Mouse (Mus musculus) embryonic facial prominence, embryonic 13.5 days (tissue): ENCODE data around the gene Tmem72. TPM values are rescaled to one million over a fixed set of nuclear protein-coding genes. Genes with fewer than 3 reads are reported as not detected.

Experiments used
- ATAC-seq: fragments of 200-750 bp; cut with Nextera tagmentation; 2 replicates; pipeline ENCODE4 v1.8.0; 2017; ENCODE audit warnings: low read depth; ENCODE audit not compliant: insufficient number of reproducible peaks, insufficient read depth, low FRiP score, low TSS enrichment
- H3K27ac ChIP-seq: fragments of 300-500 bp; sonication (generic); 2 replicates; pipeline ENCODE4 v1.5.1; 2015; ENCODE audit warnings: moderate library complexity, mild to moderate bottlenecking, inconsistent platforms
- H3K27me3 ChIP-seq: fragments of 300-500 bp; sonication (generic); 2 replicates; pipeline ENCODE4 v1.6.1; 2015; ENCODE audit warnings: mild to moderate bottlenecking, inconsistent platforms
- H3K36me3 ChIP-seq: fragments of 300-500 bp; sonication (generic); 2 replicates; pipeline ENCODE4 v1.6.1; 2015; ENCODE audit warnings: mild to moderate bottlenecking, inconsistent platforms
- H3K4me1 ChIP-seq: fragments of 300-500 bp; sonication (generic); 2 replicates; pipeline ENCODE4 v1.6.1; 2015; ENCODE audit warnings: inconsistent platforms
- H3K4me2 ChIP-seq: fragments of 300-500 bp; sonication (generic); 2 replicates; pipeline ENCODE4 v1.6.1; 2015; ENCODE audit warnings: moderate library complexity, mild to moderate bottlenecking, inconsistent platforms
- H3K4me3 ChIP-seq: fragments of 300-500 bp; sonication (generic); 2 replicates; pipeline ENCODE4 v1.5.1; 2015; ENCODE audit warnings: mild to moderate bottlenecking, inconsistent platforms
- H3K9ac ChIP-seq: fragments of 300-500 bp; sonication (generic); 2 replicates; pipeline ENCODE4 v1.6.1; 2015; ENCODE audit warnings: mild to moderate bottlenecking, inconsistent platforms
- H3K9me3 ChIP-seq: fragments of 300-500 bp; sonication (generic); 2 replicates; pipeline ENCODE4 v1.6.1; 2016; ENCODE audit warnings: inconsistent platforms
- WGBS: fragments of 180-500 bp; shearing (Covaris S2); methylation state at CpG from one replicate; pipeline ENCODE4 v1.1.7; 2015; ENCODE audit warnings: mixed read lengths; 5-methylcytosine and 5-hydroxymethylcytosine counted together
- polyA plus RNA-seq: library from polyadenylated mRNA; unstranded; fragments of >200 nt; fragmentation: Nextera tagmentation; extraction: Ambion mirVana; gene quantifications from 2 replicates; pipeline ENCODE4 v1.2.1, GENCODE M21; 2015

Gene Tmem72
- polyA plus RNA-seq, 1 experiment from 2014 or later, result 0.04 TPM

- H3K4me1 ChIP-seq, result 0 out of 2 replicates have a peak, but pooled peaks cover under 1% of the 10 kb centered on the region
- 0 out of 2 replicates have a peak, but pooled peaks cover 6% of the 10 kb centered on the region for H3K27me3 ChIP-seq
- no peaks in the 10 kb centered on the region for H3K9me3 ChIP-seq
- no peaks in the 10 kb centered on the region for H3K36me3 ChIP-seq
- H3K4me2 ChIP-seq, result no peak overlapping the region
- H3K4me3 ChIP-seq, result no peak overlapping the region
- no peak overlapping the region for H3K9ac ChIP-seq
- 65% methylated on average over 5 of the region's 5 CpGs for WGBS
- no peak for ATAC-seq
- no peak overlapping the region for H3K27ac ChIP-seq
Measured at GRCm38 (mm10) chr6:116679563-116680288, 37.0 kb downstream of the Tmem72 start.

GRCm38 (mm10) chr6:116677321-116677720, 39.4 kb downstream of the Tmem72 start:
- Histone ChIP-seq H3K4me3 (no peak overlapping the region), H3K9me3 (no peaks in the 10 kb centered on the region), H3K27ac (no peak overlapping the region), H3K4me1 (peaks cover 17% of the 10 kb centered on the region), H3K36me3 (no peaks in the 10 kb centered on the region), H3K9ac (no peak overlapping the region), H3K27me3 (0 out of 2 replicates have a peak, but pooled peaks cover 7% of the 10 kb centered on the region), H3K4me2 (no peak overlapping the region)
- WGBS, result 30% methylated on average over 6 of the region's 6 CpGs
- ATAC-seq, result no peak

- no peak for ATAC-seq
- H3K4me3 ChIP-seq, result no peak overlapping the region
- no peak overlapping the region for H3K27ac ChIP-seq
- H3K4me1 ChIP-seq, result peaks cover 18% of the 10 kb centered on the region
- H3K27me3 ChIP-seq, result peaks cover 14% of the 10 kb centered on the region
- no peaks in the 10 kb centered on the region for H3K9me3 ChIP-seq
- H3K9ac ChIP-seq, result no peak overlapping the region
- no peaks in the 10 kb centered on the region for H3K36me3 ChIP-seq
- 69% methylated on average over 10 of the region's 10 CpGs for WGBS
- H3K4me2 ChIP-seq, result no peak overlapping the region
Measured at GRCm38 (mm10) chr6:116676355-116676913, 40.3 kb downstream of the Tmem72 start.

GRCm38 (mm10) chr6:116674283-116674886, 42.3 kb downstream of the Tmem72 start:
- H3K4me2 ChIP-seq, result peak overlapping the region; percentile 97
- no peak overlapping the region for H3K27ac ChIP-seq
- no peak for ATAC-seq
- peaks cover 31% of the 10 kb centered on the region for H3K27me3 ChIP-seq
- H3K9ac ChIP-seq, result peak overlapping the region; percentile 69; the same call in 1 of the 2 replicates
- peak overlapping the region; percentile 55 for H3K4me3 ChIP-seq
- H3K36me3 ChIP-seq, result no peaks in the 10 kb centered on the region
- peaks cover 29% of the 10 kb centered on the region for H3K4me1 ChIP-seq
- 17% methylated on average over 16 of the region's 16 CpGs for WGBS
- no peaks in the 10 kb centered on the region for H3K9me3 ChIP-seq

DNA sequence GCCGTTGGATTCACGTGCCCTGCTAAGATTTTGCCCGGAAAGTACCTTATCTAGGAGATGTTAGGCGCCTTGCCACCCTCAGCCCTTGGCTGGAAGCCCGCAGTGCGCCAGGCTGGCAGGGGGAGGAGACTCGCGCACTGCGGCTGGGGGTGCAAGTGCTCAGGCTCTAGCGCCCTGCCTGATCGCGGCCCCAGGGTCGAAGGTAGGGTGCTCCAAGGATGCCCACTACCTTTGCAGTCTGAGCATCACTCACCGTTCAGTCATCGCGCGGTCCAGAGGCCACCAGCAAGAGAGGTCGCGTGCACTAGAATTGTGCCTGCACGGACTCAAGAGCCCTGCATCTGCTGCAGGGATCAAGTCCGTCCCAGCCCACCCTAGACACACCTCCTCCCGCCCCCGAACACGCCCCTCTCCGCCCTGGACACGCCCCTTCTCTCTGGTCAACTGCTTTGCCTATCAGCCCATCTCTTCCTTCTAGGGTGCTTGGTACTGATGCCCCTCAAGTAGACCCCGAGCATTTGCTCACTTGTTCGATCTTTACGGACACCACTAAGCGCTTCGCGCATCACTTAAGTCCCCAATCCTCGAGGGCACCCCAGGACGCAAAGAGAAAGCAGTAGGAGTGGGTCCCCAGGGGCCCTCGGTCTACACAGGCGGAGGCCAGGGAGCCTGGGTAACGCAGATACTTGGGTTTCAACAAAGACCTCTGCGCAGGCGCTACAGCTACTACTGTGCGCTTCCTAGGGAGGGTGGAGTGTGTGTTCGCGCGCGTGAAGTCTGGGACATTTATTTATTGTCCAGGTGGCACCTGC, 43.0 kb downstream of the Tmem72 start, which contains the start of gene Rassf4:
Gene Rassf4, minus strand, starts transcription at position 482 of the 812 bp plus-strand sequence.
- peak within 1 kb of the TSS; percentile 97 for H3K4me2 ChIP-seq
- no peaks in the 10 kb centered on the region for H3K9me3 ChIP-seq
- peaks cover 29% of the 10 kb centered on the region for H3K4me1 ChIP-seq
- no peak within 1 kb of the TSS for H3K27ac ChIP-seq
- ATAC-seq, result peak; percentile 85
- peak within 1 kb of the TSS; percentile 55 for H3K4me3 ChIP-seq
- peak within 1 kb of the TSS; percentile 69 for H3K9ac ChIP-seq
- H3K36me3 ChIP-seq, result no peaks in the 10 kb centered on the region
- peaks cover 31% of the 10 kb centered on the region for H3K27me3 ChIP-seq
- under 1% methylated on average over 44 of the region's 44 CpGs for WGBS

GRCm38 (mm10) chr6:116672349-116672748, 44.4 kb downstream of the Tmem72 start:
- no peak overlapping the region for H3K4me3 ChIP-seq
- peaks cover 31% of the 10 kb centered on the region for H3K27me3 ChIP-seq
- ATAC-seq, result no peak
- no peaks in the 10 kb centered on the region for H3K36me3 ChIP-seq
- peaks cover 29% of the 10 kb centered on the region for H3K4me1 ChIP-seq
- H3K9ac ChIP-seq, result no peak overlapping the region
- no peaks in the 10 kb centered on the region for H3K9me3 ChIP-seq
- H3K4me2 ChIP-seq, result peak overlapping the region; percentile 97
- H3K27ac ChIP-seq, result no peak overlapping the region
- 73% methylated on average over 5 of the region's 5 CpGs for WGBS

DNA sequence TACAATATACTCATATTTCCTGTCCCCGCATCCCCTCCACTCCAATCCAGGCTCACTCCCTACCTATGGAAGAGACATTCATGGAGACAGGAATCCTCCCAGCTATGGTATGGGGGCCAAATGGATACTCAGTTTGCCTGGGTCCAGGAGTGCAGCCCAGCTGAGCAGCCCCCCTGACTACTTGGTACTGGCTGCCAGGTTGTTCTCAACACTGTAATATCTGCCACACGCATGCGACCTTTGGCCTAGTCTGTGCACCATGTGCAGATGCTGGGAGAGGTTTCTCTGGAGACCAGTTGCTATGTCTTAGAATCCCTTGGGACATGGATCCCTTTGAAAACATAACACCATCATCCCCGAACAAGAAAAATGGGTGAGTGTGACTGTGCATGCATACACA, 44.9 kb downstream of the Tmem72 start:
- H3K36me3 ChIP-seq, result no peaks in the 10 kb centered on the region
- H3K27ac ChIP-seq, result no peak overlapping the region
- no peak for ATAC-seq
- 81% methylated on average over 4 of the region's 4 CpGs for WGBS
- H3K9ac ChIP-seq, result no peak overlapping the region
- H3K4me1 ChIP-seq, result peaks cover 29% of the 10 kb centered on the region
- H3K4me2 ChIP-seq, result 0 out of 2 replicates have a peak overlapping the region, but pooled peaks have one; percentile 3
- no peaks in the 10 kb centered on the region for H3K9me3 ChIP-seq
- H3K4me3 ChIP-seq, result no peak overlapping the region
- H3K27me3 ChIP-seq, result peaks cover 28% of the 10 kb centered on the region

DNA sequence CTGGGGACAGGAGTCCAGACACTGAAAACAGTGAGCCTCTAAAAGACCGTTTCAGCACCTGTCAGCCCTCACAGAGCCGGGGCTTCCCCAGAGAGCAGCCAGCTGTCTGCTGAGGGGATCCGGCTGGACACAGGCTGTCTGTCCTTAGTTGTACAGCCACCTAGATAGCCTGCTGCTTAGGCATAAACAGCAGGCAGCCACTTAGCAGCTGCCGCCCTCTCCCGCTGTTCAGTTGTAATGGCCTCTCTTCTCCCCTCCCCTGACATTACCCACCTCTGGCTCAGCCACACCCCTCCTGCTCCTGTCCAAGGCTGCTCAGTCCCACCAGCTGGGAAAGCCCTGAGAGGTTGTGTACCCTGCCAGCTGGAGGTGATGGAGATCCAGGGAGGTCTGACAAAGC, 45.7 kb downstream of the Tmem72 start:
- Histone ChIP-seq H3K4me3 (no peak overlapping the region), H3K27me3 (peaks cover 25% of the 10 kb centered on the region), H3K36me3 (no peaks in the 10 kb centered on the region), H3K9ac (no peak overlapping the region), H3K4me2 (peak overlapping the region; percentile 14), H3K9me3 (no peaks in the 10 kb centered on the region), H3K27ac (no peak overlapping the region), H3K4me1 (peaks cover 29% of the 10 kb centered on the region)
- WGBS, result 21% methylated on average over 5 of the region's 5 CpGs
- no peak for ATAC-seq

DNA sequence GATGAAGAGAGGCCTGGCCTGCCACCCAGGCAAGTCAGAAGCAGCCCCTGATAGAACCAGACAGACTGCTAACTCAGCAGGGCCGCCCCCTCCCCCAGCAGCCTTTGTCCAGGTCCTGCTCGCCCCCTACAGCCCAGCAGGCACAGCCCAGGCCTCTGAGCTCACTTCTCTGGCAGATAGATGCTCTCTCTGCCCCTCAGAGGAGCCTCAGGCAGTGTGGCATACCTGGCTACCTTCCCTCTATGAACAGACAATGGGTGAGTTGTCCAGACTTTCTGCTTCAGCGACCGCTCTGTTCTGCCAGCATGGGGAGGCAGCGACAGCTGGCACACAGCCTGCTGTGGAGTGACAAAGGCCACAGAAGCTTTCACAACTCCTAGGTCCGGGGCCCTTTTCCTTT, 46.6 kb downstream of the Tmem72 start:
- no peak overlapping the region for H3K4me2 ChIP-seq
- H3K4me3 ChIP-seq, result no peak overlapping the region
- no peak overlapping the region for H3K9ac ChIP-seq
- peaks cover 29% of the 10 kb centered on the region for H3K4me1 ChIP-seq
- peaks cover 25% of the 10 kb centered on the region for H3K27me3 ChIP-seq
- H3K36me3 ChIP-seq, result no peaks in the 10 kb centered on the region
- ATAC-seq, result no peak
- no peaks in the 10 kb centered on the region for H3K9me3 ChIP-seq
- WGBS, result 39% methylated on average over 6 of the region's 6 CpGs
- H3K27ac ChIP-seq, result no peak overlapping the region

- Histone ChIP-seq H3K27ac (no peak overlapping the region), H3K4me2 (no peak overlapping the region), H3K4me3 (no peak overlapping the region), H3K36me3 (no peaks in the 10 kb centered on the region), H3K9me3 (no peaks in the 10 kb centered on the region), H3K9ac (no peak overlapping the region), H3K27me3 (peaks cover 25% of the 10 kb centered on the region), H3K4me1 (peaks cover 25% of the 10 kb centered on the region)
- ATAC-seq, result no peak
- 43% methylated on average over 11 of the region's 11 CpGs for WGBS
Measured at GRCm38 (mm10) chr6:116668682-116669470, 47.8 kb downstream of the Tmem72 start.
